Mouse (Mus musculus) heart, postnatal 14 days (tissue): ENCODE measurements at regions not wholly inside any gene's neighbourhood (a gene's known extent, or its start where the extent isn't known, plus 50 kb on each side); places are given as distances from the start of the nearest gene placed in this dataset.
"Not testable (repeated sequence)": the region's sequence is repeated elsewhere in the genome, so short reads cannot be mapped to it uniquely, and the experiment has no call there.

ENCODE experiments used
- DNase-seq, 2 experiments: peaks; one replicate each; pipeline ENCODE4 v3.0.0; 2021 to 2022
- intact Hi-C: fragments of 180-260 bp; cut with DNase I; formaldehyde crosslinking; loops from one replicate; pipeline ENCODE4 v1.15.1; 2025

GRCm38 (mm10) chr16:31551416-31552151 is 111.7 kb upstream of the Dlg1 start:
- intact Hi-C loops: no loop called here
- DNase-seq: no peak

- DNase-seq: no peak
Measured at GRCm38 (mm10) chr16:31553361-31554146, 109.7 kb upstream of the Dlg1 start.

GRCm38 (mm10) chr16:31560426-31560825 is 102.8 kb upstream of the Dlg1 start:
- DNase-seq: no peak
- intact Hi-C loops: no loop called here

More at GRCm38 (mm10) chr16:31553361-31554146, 109.7 kb upstream of the Dlg1 start:
- intact Hi-C loops: no loop called here

- no peak for DNase-seq
- intact Hi-C loops: no loop called here
Measured at GRCm38 (mm10) chr16:31564926-31565325, 98.3 kb upstream of the Dlg1 start.

GRCm38 (mm10) chr16:31568316-31568715 is 94.9 kb upstream of the Dlg1 start:
- no peak for DNase-seq
- intact Hi-C loops: no loop called here

GRCm38 (mm10) chr16:31569871-31570270 is 93.4 kb upstream of the Dlg1 start:
- intact Hi-C loops: no loop called here
- no peak for DNase-seq

- peak in 1 of 2 experiments; percentile 40 for DNase-seq
- intact Hi-C loops: no loop called here
Measured at GRCm38 (mm10) chr16:31570311-31571139, 92.7 kb upstream of the Dlg1 start.

- DNase-seq, intact Hi-C loops: not testable (repeated sequence)
Measured at GRCm38 (mm10) chr16:31573833-31574232, 89.4 kb upstream of the Dlg1 start.

- DNase-seq, intact Hi-C loops: not testable (repeated sequence)
Measured at GRCm38 (mm10) chr16:31575646-31576045, 87.6 kb upstream of the Dlg1 start.

GRCm38 (mm10) chr16:31576422-31576821 is 86.8 kb upstream of the Dlg1 start:
- no peak for DNase-seq
- intact Hi-C loops: no loop called here

- intact Hi-C loops: no loop called here
- no peak for DNase-seq
Measured at GRCm38 (mm10) chr16:31577347-31577746, 85.9 kb upstream of the Dlg1 start.

GRCm38 (mm10) chr16:31579318-31579717 is 83.9 kb upstream of the Dlg1 start:
- intact Hi-C loops: no loop called here
- DNase-seq: no peak

GRCm38 (mm10) chr16:31580779-31581178 is 82.5 kb upstream of the Dlg1 start:
- intact Hi-C loops: no loop called here
- DNase-seq: no peak

- DNase-seq: no peak
- intact Hi-C loops: no loop called here
Measured at GRCm38 (mm10) chr16:31582885-31583284, 80.4 kb upstream of the Dlg1 start.

- DNase-seq: no peak
- intact Hi-C loops: no loop called here
Measured at GRCm38 (mm10) chr16:31583627-31584026, 79.6 kb upstream of the Dlg1 start.

- no peak for DNase-seq
- intact Hi-C loops: no loop called here
Measured at GRCm38 (mm10) chr16:31584216-31584823, 78.9 kb upstream of the Dlg1 start.

GRCm38 (mm10) chr16:31587036-31587435 is 76.2 kb upstream of the Dlg1 start:
- intact Hi-C loops: no loop called here
- DNase-seq: no peak

GRCm38 (mm10) chr16:31589576-31589975 is 73.7 kb upstream of the Dlg1 start:
- intact Hi-C loops: no loop called here
- no peak for DNase-seq

- intact Hi-C loops: no loop called here
- DNase-seq: no peak
Measured at GRCm38 (mm10) chr16:31591565-31591964, 71.7 kb upstream of the Dlg1 start.

GRCm38 (mm10) chr16:31592014-31592871 is 71.0 kb upstream of the Dlg1 start:
- peak; percentile 57 to 64 for DNase-seq
- intact Hi-C loops: no loop called here
